Mouse (Mus musculus): ENCODE measurements at regions not wholly inside any gene's neighbourhood (a gene's known extent, or its start where the extent isn't known, plus 50 kb on each side); places are given as distances from the start of the nearest gene placed in this dataset.

DNA sequence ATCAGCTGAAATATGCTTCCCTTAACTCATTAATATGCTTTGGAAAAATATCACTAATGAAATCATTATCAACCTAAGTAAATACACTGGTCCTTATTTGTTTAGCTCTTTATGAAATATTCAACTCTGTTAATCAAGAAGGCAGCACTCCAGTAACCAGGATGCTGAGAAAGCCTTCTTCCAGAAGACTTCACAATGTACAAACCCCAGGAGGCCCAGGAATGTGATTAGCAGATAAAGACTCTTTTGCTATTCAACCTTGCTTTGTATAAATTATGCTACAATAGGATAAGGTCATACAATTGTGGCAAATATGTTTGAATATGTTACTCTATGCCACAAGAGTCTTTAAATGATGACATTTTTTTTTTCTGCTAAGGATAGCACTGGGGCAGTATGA lies 204.5 kb upstream of the Cdh18 start:
- no peak overlapping the region for H3K27ac ChIP-seq (replicated peaks; ENCODE audit: insufficient read depth, low read depth, low read length)
- no peaks in the 10 kb centered on the region for H3K4me1 ChIP-seq (ENCODE audit: control insufficient read depth, insufficient read depth, low read length)
- no peak overlapping the region for H3K9ac ChIP-seq (ENCODE audit: low read depth, low read length)
- no peak overlapping the region for H3K4me3 ChIP-seq (ENCODE audit: insufficient read depth, low read depth, low read length)
- no peaks in the 10 kb centered on the region for H3K36me3 ChIP-seq (ENCODE audit: control insufficient read depth, insufficient read depth, low read length)
- DNase-seq (ENCODE audit: extremely low read depth, low read depth, low spot score), result no peak
- H3K79me2 ChIP-seq (ENCODE audit: control insufficient read depth, insufficient read depth, low read length), result no peaks in the 10 kb centered on the region
- H3K27me3 ChIP-seq (ENCODE audit: control insufficient read depth, insufficient read depth, low read length), result no peaks in the 10 kb centered on the region
- TF ChIP-seq CTCF (IDR thresholded peaks at IDR 0.05; ENCODE audit: low read depth, low read length) (no peak), POLR2A (IDR thresholded peaks at IDR 0.05; ENCODE audit: extremely low read depth, insufficient read depth, low read length) (no peak)

DNA sequence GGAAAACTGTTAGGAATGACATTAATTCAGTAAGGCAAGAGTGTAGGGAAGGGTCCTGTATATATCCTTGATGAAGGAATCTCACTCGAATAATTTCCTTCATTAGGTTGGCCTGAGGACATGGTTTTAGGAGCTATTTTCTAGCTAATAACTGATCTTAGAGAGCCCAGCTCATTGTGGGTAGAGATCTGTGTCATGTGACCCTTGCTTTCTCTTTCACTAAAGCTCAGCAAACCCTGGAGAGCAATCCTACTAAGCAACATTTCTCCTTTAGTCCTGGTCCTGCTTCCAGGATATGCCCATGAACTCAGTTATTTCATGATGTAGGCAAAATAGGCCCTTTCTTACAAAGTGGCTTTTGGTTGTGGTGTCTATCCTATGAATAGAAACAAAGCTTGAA lies 197.3 kb upstream of the Cdh18 start:
- WGBS, result 71% methylated on average over 1 of the region's 1 CpGs
- no peaks in the 10 kb centered on the region for H3K4me1 ChIP-seq (ENCODE audit: control insufficient read depth, insufficient read depth, low read length)
- TF ChIP-seq POLR2A (IDR thresholded peaks at IDR 0.05; ENCODE audit: extremely low read depth, insufficient read depth, low read length) (no peak), CTCF (IDR thresholded peaks at IDR 0.05; ENCODE audit: low read depth, low read length) (no peak)
- no peak for DNase-seq (ENCODE audit: extremely low read depth, low read depth, low spot score)
- no peak overlapping the region for H3K27ac ChIP-seq (replicated peaks; ENCODE audit: insufficient read depth, low read depth, low read length)
- no peaks in the 10 kb centered on the region for H3K36me3 ChIP-seq (ENCODE audit: control insufficient read depth, insufficient read depth, low read length)
- no peak overlapping the region for H3K9ac ChIP-seq (ENCODE audit: low read depth, low read length)
- no peak overlapping the region for H3K4me3 ChIP-seq (ENCODE audit: insufficient read depth, low read depth, low read length)
- no peaks in the 10 kb centered on the region for H3K79me2 ChIP-seq (ENCODE audit: control insufficient read depth, insufficient read depth, low read length)
- H3K27me3 ChIP-seq (ENCODE audit: control insufficient read depth, insufficient read depth, low read length), result no peaks in the 10 kb centered on the region
